Mouse (Mus musculus): ENCODE measurements around the gene Sppl2b. TPM values are rescaled to one million over a fixed set of nuclear protein-coding genes. Genes with fewer than 3 reads are reported as not detected.

Sppl2b gene
- polyA plus RNA-seq, 1 experiment from 2014 or later, result 65.3 TPM

- Histone ChIP-seq H3K9ac (ENCODE audit: low read depth, low read length) (peak overlapping the region; percentile 98), H3K4me1 (ENCODE audit: control insufficient read depth, low read depth, low read length) (peaks cover 62% of the 10 kb centered on the region), H3K9me3 (replicated peaks; ENCODE audit: control insufficient read depth, low read length) (no peaks in the 10 kb centered on the region), H3K27ac (ENCODE audit: low read length) (peak overlapping the region; percentile 99), H3K4me3 (ENCODE audit: low read depth, low read length) (peak overlapping the region; percentile 96), H3K27me3 (ENCODE audit: control insufficient read depth, insufficient read depth, low read depth, low read length) (no peaks in the 10 kb centered on the region), H3K36me3 (ENCODE audit: control insufficient read depth, insufficient read depth) (peaks cover 16% of the 10 kb centered on the region), H3K4me2 (ENCODE audit: low read depth, low read length) (peak overlapping the region; percentile 96)
- WGBS (ENCODE audit: insufficient replicate concordance), result 38% methylated on average over 5 of the region's 5 CpGs
- peak; percentile 38 for ATAC-seq (ENCODE audit: low read depth)
Measured at GRCm38 (mm10) chr10:80856908-80857307, 1.8 kb downstream of the Sppl2b start.

- peak overlapping the region; percentile 96 for H3K4me3 ChIP-seq (ENCODE audit: low read depth, low read length)
- peaks cover 67% of the 10 kb centered on the region for H3K4me1 ChIP-seq (ENCODE audit: control insufficient read depth, low read depth, low read length)
- no peak for ATAC-seq (ENCODE audit: low read depth)
- WGBS (ENCODE audit: insufficient replicate concordance), result 38% methylated on average over 8 of the region's 8 CpGs
- peak overlapping the region; percentile 98 for H3K9ac ChIP-seq (ENCODE audit: low read depth, low read length)
- H3K4me2 ChIP-seq (ENCODE audit: low read depth, low read length), result peak overlapping the region; percentile 96
- H3K27ac ChIP-seq (ENCODE audit: low read length), result peak overlapping the region; percentile 99
- H3K9me3 ChIP-seq (replicated peaks; ENCODE audit: control insufficient read depth, low read length), result no peaks in the 10 kb centered on the region
- H3K27me3 ChIP-seq (ENCODE audit: control insufficient read depth, insufficient read depth, low read depth, low read length), result no peaks in the 10 kb centered on the region
- H3K36me3 ChIP-seq (ENCODE audit: control insufficient read depth, insufficient read depth), result peaks cover 17% of the 10 kb centered on the region
Measured at GRCm38 (mm10) chr10:80857386-80857785, 2.3 kb downstream of the Sppl2b start.

- 28% methylated on average over 3 of the region's 3 CpGs for WGBS (ENCODE audit: insufficient replicate concordance)
- Histone ChIP-seq H3K27ac (ENCODE audit: low read length) (peak overlapping the region; percentile 99), H3K4me3 (ENCODE audit: low read depth, low read length) (peak overlapping the region; percentile 96)
Measured at GRCm38 (mm10) chr10:80857848-80858247, 2.8 kb downstream of the Sppl2b start.

GRCm38 (mm10) chr10:80858350-80858935 is 3.4 kb downstream of the Sppl2b start:
- peak overlapping the region; percentile 99 for H3K27ac ChIP-seq (ENCODE audit: low read length)
- H3K27me3 ChIP-seq (ENCODE audit: control insufficient read depth, insufficient read depth, low read depth, low read length), result no peaks in the 10 kb centered on the region
- 21% methylated on average over 7 of the region's 7 CpGs for WGBS (ENCODE audit: insufficient replicate concordance)
- peak overlapping the region; percentile 98 for H3K9ac ChIP-seq (ENCODE audit: low read depth, low read length)
- peak overlapping the region; percentile 96 for H3K4me2 ChIP-seq (ENCODE audit: low read depth, low read length)
- H3K36me3 ChIP-seq (ENCODE audit: control insufficient read depth, insufficient read depth), result peaks cover 22% of the 10 kb centered on the region
- peak; percentile 85 for ATAC-seq (ENCODE audit: low read depth)
- no peaks in the 10 kb centered on the region for H3K9me3 ChIP-seq (replicated peaks; ENCODE audit: control insufficient read depth, low read length)
- peaks cover 76% of the 10 kb centered on the region for H3K4me1 ChIP-seq (ENCODE audit: control insufficient read depth, low read depth, low read length)
- peak overlapping the region; percentile 96 for H3K4me3 ChIP-seq (ENCODE audit: low read depth, low read length)

More at GRCm38 (mm10) chr10:80857848-80858247, 2.8 kb downstream of the Sppl2b start:
- Histone ChIP-seq H3K36me3 (ENCODE audit: control insufficient read depth, insufficient read depth) (peaks cover 19% of the 10 kb centered on the region), H3K27me3 (ENCODE audit: control insufficient read depth, insufficient read depth, low read depth, low read length) (no peaks in the 10 kb centered on the region), H3K9me3 (replicated peaks; ENCODE audit: control insufficient read depth, low read length) (no peaks in the 10 kb centered on the region), H3K9ac (ENCODE audit: low read depth, low read length) (peak overlapping the region; percentile 98), H3K4me1 (ENCODE audit: control insufficient read depth, low read depth, low read length) (peaks cover 72% of the 10 kb centered on the region), H3K4me2 (ENCODE audit: low read depth, low read length) (peak overlapping the region; percentile 96)
- ATAC-seq (ENCODE audit: low read depth), result peak; percentile 73

- peaks cover 56% of the 10 kb centered on the region for H3K4me1 ChIP-seq (ENCODE audit: control insufficient read depth, low read depth, low read length)
- H3K4me3 ChIP-seq (ENCODE audit: low read depth, low read length), result peak overlapping the region; percentile 11; the same call in 1 of the 2 replicates
- H3K4me2 ChIP-seq (ENCODE audit: low read depth, low read length), result peak overlapping the region; percentile 27
- peak overlapping the region; percentile 12 for H3K9ac ChIP-seq (ENCODE audit: low read depth, low read length)
- 60% methylated on average over 5 of the region's 5 CpGs for WGBS (ENCODE audit: insufficient replicate concordance)
- H3K27ac ChIP-seq (ENCODE audit: low read length), result peak overlapping the region; percentile 77
- no peaks in the 10 kb centered on the region for H3K27me3 ChIP-seq (ENCODE audit: control insufficient read depth, insufficient read depth, low read depth, low read length)
- 0 out of 2 replicates have a peak, but pooled peaks have one; percentile 14 for ATAC-seq (ENCODE audit: low read depth)
- peaks cover 59% of the 10 kb centered on the region for H3K36me3 ChIP-seq (ENCODE audit: control insufficient read depth, insufficient read depth)
- no peaks in the 10 kb centered on the region for H3K9me3 ChIP-seq (replicated peaks; ENCODE audit: control insufficient read depth, low read length)
Measured at GRCm38 (mm10) chr10:80862305-80862704, 7.2 kb downstream of the Sppl2b start.

- Histone ChIP-seq H3K27me3 (ENCODE audit: control insufficient read depth, insufficient read depth, low read depth, low read length) (no peaks in the 10 kb centered on the region), H3K9me3 (replicated peaks; ENCODE audit: control insufficient read depth, low read length) (no peaks in the 10 kb centered on the region), H3K4me2 (ENCODE audit: low read depth, low read length) (no peak overlapping the region), H3K4me3 (ENCODE audit: low read depth, low read length) (no peak overlapping the region), H3K4me1 (ENCODE audit: control insufficient read depth, low read depth, low read length) (peaks cover 39% of the 10 kb centered on the region), H3K36me3 (ENCODE audit: control insufficient read depth, insufficient read depth) (peaks cover 66% of the 10 kb centered on the region), H3K27ac (ENCODE audit: low read length) (no peak overlapping the region), H3K9ac (ENCODE audit: low read depth, low read length) (no peak overlapping the region)
- 90% methylated on average over 16 of the region's 16 CpGs for WGBS (ENCODE audit: insufficient replicate concordance)
- no peak for ATAC-seq (ENCODE audit: low read depth)
Measured at GRCm38 (mm10) chr10:80864446-80864845, 9.4 kb downstream of the Sppl2b start.

- Histone ChIP-seq H3K9me3 (replicated peaks; ENCODE audit: control insufficient read depth, low read length) (no peaks in the 10 kb centered on the region), H3K36me3 (ENCODE audit: control insufficient read depth, insufficient read depth) (peaks cover 21% of the 10 kb centered on the region), H3K27me3 (ENCODE audit: control insufficient read depth, insufficient read depth, low read depth, low read length) (peaks cover 3% of the 10 kb centered on the region; the same call in 1 of the 2 replicates), H3K27ac (ENCODE audit: low read length) (no peak overlapping the region), H3K4me2 (ENCODE audit: low read depth, low read length) (no peak overlapping the region), H3K4me3 (ENCODE audit: low read depth, low read length) (no peak overlapping the region), H3K9ac (ENCODE audit: low read depth, low read length) (no peak overlapping the region), H3K4me1 (ENCODE audit: control insufficient read depth, low read depth, low read length) (peaks cover 2% of the 10 kb centered on the region)
- 69% methylated on average over 3 of the region's 6 CpGs for WGBS (ENCODE audit: insufficient replicate concordance)
- ATAC-seq (ENCODE audit: low read depth), result no peak
Measured at GRCm38 (mm10) chr10:80870993-80871392, 15.9 kb downstream of the Sppl2b start.

- H3K4me1 ChIP-seq (ENCODE audit: control insufficient read depth, low read depth, low read length), result peaks cover 5% of the 10 kb centered on the region
- no peak within 1 kb of the TSS for H3K4me3 ChIP-seq (ENCODE audit: low read depth, low read length)
- H3K4me2 ChIP-seq (ENCODE audit: low read depth, low read length), result no peak within 1 kb of the TSS
- H3K27me3 ChIP-seq (ENCODE audit: control insufficient read depth, insufficient read depth, low read depth, low read length), result peaks cover 3% of the 10 kb centered on the region; the same call in 1 of the 2 replicates
- no peak within 1 kb of the TSS for H3K27ac ChIP-seq (ENCODE audit: low read length)
- peaks cover 15% of the 10 kb centered on the region for H3K36me3 ChIP-seq (ENCODE audit: control insufficient read depth, insufficient read depth)
- WGBS (ENCODE audit: insufficient replicate concordance), result 21% methylated on average over 9 of the region's 9 CpGs
- ATAC-seq (ENCODE audit: low read depth), result no peak
- H3K9ac ChIP-seq (ENCODE audit: low read depth, low read length), result no peak within 1 kb of the TSS
- no peaks in the 10 kb centered on the region for H3K9me3 ChIP-seq (replicated peaks; ENCODE audit: control insufficient read depth, low read length)
Measured at GRCm38 (mm10) chr10:80871581-80871980, 16.5 kb downstream of the Sppl2b start, which contains the start of gene Tmprss9. Gene Tmprss9 (plus strand): TSS chr10:80871848.

GRCm38 (mm10) chr10:80874035-80874434 is 19.0 kb downstream of the Sppl2b start:
- Histone ChIP-seq H3K9me3 (replicated peaks; ENCODE audit: control insufficient read depth, low read length) (no peaks in the 10 kb centered on the region), H3K36me3 (ENCODE audit: control insufficient read depth, insufficient read depth) (no peaks in the 10 kb centered on the region), H3K4me1 (ENCODE audit: control insufficient read depth, low read depth, low read length) (peaks cover 6% of the 10 kb centered on the region), H3K9ac (ENCODE audit: low read depth, low read length) (no peak overlapping the region), H3K4me2 (ENCODE audit: low read depth, low read length) (no peak overlapping the region), H3K4me3 (ENCODE audit: low read depth, low read length) (no peak overlapping the region), H3K27me3 (ENCODE audit: control insufficient read depth, insufficient read depth, low read depth, low read length) (peaks cover 3% of the 10 kb centered on the region; the same call in 1 of the 2 replicates), H3K27ac (ENCODE audit: low read length) (no peak overlapping the region)
- 76% methylated on average over 9 of the region's 9 CpGs for WGBS (ENCODE audit: insufficient replicate concordance)
- ATAC-seq (ENCODE audit: low read depth), result no peak

Data from liver, embryonic 16.5 days (tissue).